Comparison of ENCODE assay signal across 8 mouse cellular contexts in the genomic region with DNA sequence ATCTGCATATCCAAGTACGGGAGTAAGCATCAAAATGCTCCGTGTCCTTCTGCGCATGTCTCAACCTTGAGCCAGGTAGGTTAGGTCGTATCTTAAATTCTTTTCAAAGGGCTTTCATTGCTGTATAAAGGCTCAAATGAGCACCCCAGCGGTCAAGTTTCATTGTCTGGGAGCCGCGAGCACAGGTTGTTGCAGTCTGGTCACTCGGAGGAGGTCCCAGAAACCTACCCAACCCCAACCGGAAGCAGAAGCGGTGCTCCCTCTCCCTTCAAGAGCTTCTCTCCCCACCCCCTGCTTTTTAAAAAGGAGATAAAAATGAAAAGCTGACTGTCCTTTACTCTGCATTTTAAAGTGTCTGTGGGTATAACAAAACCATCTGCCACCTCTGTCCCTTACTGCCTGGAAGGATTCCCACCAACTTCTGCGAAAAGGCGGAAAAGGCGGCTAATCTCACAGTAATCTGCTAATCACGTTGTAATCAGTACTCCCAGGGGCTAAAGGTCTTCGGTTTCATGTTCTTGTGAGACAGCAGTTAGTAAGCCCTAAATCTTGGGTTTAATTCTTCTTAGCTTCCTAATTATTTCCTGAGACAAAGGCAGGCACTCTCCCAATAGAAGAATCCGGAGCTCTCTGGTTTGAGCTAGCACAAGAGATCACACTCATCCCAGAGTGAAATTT.
DNase-seq lines count a peak whose midpoint lies in the region; ATAC-seq and TF ChIP-seq lines count a peak whose summit lies in the region.

No protein-coding gene starts in this region.

- in situ Hi-C loops in CH12.LX (cut with MboI; ENCODE audit: low pct_ligation_motif_present, low pct_unique_long_range_greater_than_20kb, low sequenced_read_pairs): no loop called here

- TF ChIP-seq RAD21 in CH12.LX (IDR thresholded peaks at IDR 0.05; ENCODE audit: low read depth, low read length): no peak

- 0 out of 2 replicates have a peak overlapping the region, but pooled peaks have one; percentile 8 for H3K4me2 ChIP-seq in CH12.LX (ENCODE audit: insufficient read depth, low read depth, poor library complexity, severe bottlenecking)
- H3K4me2 ChIP-seq in limb, embryonic 12.5 days: peak overlapping the region; percentile 49

- peak; percentile 69; the same call in 1 of the 2 replicates for ATAC-seq in granulocyte monocyte progenitor cell, adult 5-6 weeks (replicated peaks; ENCODE audit: poor library complexity, severe bottlenecking)
- ATAC-seq in limb, embryonic 12.5 days (ENCODE audit: insufficient number of reproducible peaks, insufficient read depth, low FRiP score, low TSS enrichment, low read depth): no peak
- ATAC-seq in monocyte, adult 5-6 weeks (replicated peaks; ENCODE audit: insufficient number of reproducible peaks, low FRiP score, low TSS enrichment, poor library complexity, severe bottlenecking): no peak

- peak; percentile 3 for DNase-seq in gastrocnemius, adult 18-20 months (ENCODE audit: low spot score)
- DNase-seq in gastrocnemius, postnatal 4 days (ENCODE audit: low spot score in 2 of 2): no peak
- no peak for DNase-seq in CH12.LX (ENCODE audit: extremely low read depth)
- DNase-seq in retina, postnatal 1 day: peak; percentile 82
- DNase-seq in left cerebral cortex, postnatal 14 days (ENCODE audit: low spot score in 2 of 2): no peak

- no peak for TF ChIP-seq CTCF in CH12.LX (conservative IDR thresholded peaks at IDR 0.05 in 1 of 2, IDR thresholded peaks at IDR 0.05 in 1 of 2; ENCODE audit: low read depth in 2 of 2, low read length in 2 of 2)

- H3K27ac ChIP-seq in CH12.LX (ENCODE audit: insufficient read depth, low read depth): no peak overlapping the region
- H3K27ac ChIP-seq in limb, embryonic 12.5 days: no peak overlapping the region

- TF ChIP-seq EP300 in CH12.LX (IDR thresholded peaks at IDR 0.05; ENCODE audit: low read length): no peak

- intact Hi-C loops in left cerebral cortex, postnatal 14 days (cut with DNase I): no loop called here

- no peaks in the 10 kb centered on the region for H3K27me3 ChIP-seq in CH12.LX (replicated peaks)
- H3K27me3 ChIP-seq in limb, embryonic 12.5 days: peaks cover 12% of the 10 kb centered on the region; the same call in 1 of the 2 replicates

- no peaks in the 10 kb centered on the region for H3K36me3 ChIP-seq in CH12.LX (replicated peaks in 1 of 2; ENCODE audit: control insufficient read depth in 1 of 2, insufficient read depth in 1 of 2, low read length in 1 of 2)
- H3K36me3 ChIP-seq in limb, embryonic 12.5 days: no peaks in the 10 kb centered on the region

- H3K9me3 ChIP-seq in CH12.LX (replicated peaks; ENCODE audit: low read length): no peaks in the 10 kb centered on the region
- no peaks in the 10 kb centered on the region for H3K9me3 ChIP-seq in limb, embryonic 12.5 days

- H3K4me3 ChIP-seq in CH12.LX (replicated peaks in 1 of 3; ENCODE audit: low read depth in 2 of 3, low read length in 2 of 3, poor library complexity in 1 of 3): no peak overlapping the region
- peak overlapping the region; percentile 23 for H3K4me3 ChIP-seq in limb, embryonic 12.5 days (replicated peaks)

- 11% methylated on average over 16 of the region's 16 CpGs for WGBS in limb, embryonic 12.5 days

- no peak for TF ChIP-seq POLR2A in CH12.LX (IDR thresholded peaks at IDR 0.05; ENCODE audit: low read depth, low read length)

- H3K79me2 ChIP-seq in CH12.LX (replicated peaks; ENCODE audit: control insufficient read depth, extremely low read depth, insufficient read depth, poor library complexity, severe bottlenecking): no peaks in the 10 kb centered on the region

- dilution Hi-C loops in CH12.LX (cut with MboI; ENCODE audit: extremely low pct_ligation_motif_present, extremely low pct_unique_long_range_greater_than_20kb, low sequenced_read_pairs): no loop called here

- H3K9ac ChIP-seq in CH12.LX (ENCODE audit: insufficient read depth, low read depth): no peak overlapping the region
- no peak overlapping the region; the same call in 1 of the 2 replicates for H3K9ac ChIP-seq in limb, embryonic 12.5 days (replicated peaks)

- H3K4me1 ChIP-seq in CH12.LX (ENCODE audit: control insufficient read depth in 1 of 2, insufficient read depth in 2 of 2): no peaks in the 10 kb centered on the region
- H3K4me1 ChIP-seq in limb, embryonic 12.5 days (replicated peaks): peaks cover 8% of the 10 kb centered on the region; the same call in 1 of the 2 replicates

TF ChIP-seq in CH12.LX, 34 proteins besides CTCF, POLR2A, EP300 and RAD21:
- TF ChIP-seq MAFK (IDR thresholded peaks at IDR 0.05; ENCODE audit: insufficient replicate concordance, low read length) (no peak), HCFC1 (IDR thresholded peaks at IDR 0.05; ENCODE audit: low read depth, low read length) (no peak), ETS1 (conservative IDR thresholded peaks at IDR 0.05; ENCODE audit: low read depth, low read length) (no peak), E2F4 (IDR thresholded peaks at IDR 0.05; ENCODE audit: insufficient replicate concordance, low read depth, low read length) (no peak), JUND (conservative IDR thresholded peaks at IDR 0.05; ENCODE audit: low read depth, low read length) (no peak), MYC (IDR thresholded peaks at IDR 0.05; ENCODE audit: low read depth, low read length) (no peak), JUN (IDR thresholded peaks at IDR 0.05; ENCODE audit: insufficient read depth, low read depth, low read length) (no peak), SMC3 (IDR thresholded peaks at IDR 0.05; ENCODE audit: low read depth, low read length) (no peak), PAX5 (IDR thresholded peaks at IDR 0.05; ENCODE audit: low read length) (no peak), USF1 (IDR thresholded peaks at IDR 0.05; ENCODE audit: low read depth, low read length) (no peak), POLR2AphosphoS2 (IDR thresholded peaks at IDR 0.05; ENCODE audit: low read depth, low read length) (no peak), MAZ (IDR thresholded peaks at IDR 0.05; ENCODE audit: low read depth, low read length) (no peak), ELF1 (IDR thresholded peaks at IDR 0.05; ENCODE audit: low read depth, low read length) (no peak), ZKSCAN1 (IDR thresholded peaks at IDR 0.05; ENCODE audit: borderline replicate concordance, low read depth, low read length) (no peak)

Comparison
In these comparisons a context has a peak if more than half of its experiments do, and no peak if none do; other contexts are left out.
1. DNase-seq: peak in gastrocnemius, adult 18-20 months (single experiment) and retina, postnatal 1 day (single experiment); none in gastrocnemius, postnatal 4 days (0 of 2), CH12.LX (single experiment) and left cerebral cortex, postnatal 14 days (0 of 2).